20 mouse cellular contexts compared by ENCODE assay signal in the genomic region with DNA sequence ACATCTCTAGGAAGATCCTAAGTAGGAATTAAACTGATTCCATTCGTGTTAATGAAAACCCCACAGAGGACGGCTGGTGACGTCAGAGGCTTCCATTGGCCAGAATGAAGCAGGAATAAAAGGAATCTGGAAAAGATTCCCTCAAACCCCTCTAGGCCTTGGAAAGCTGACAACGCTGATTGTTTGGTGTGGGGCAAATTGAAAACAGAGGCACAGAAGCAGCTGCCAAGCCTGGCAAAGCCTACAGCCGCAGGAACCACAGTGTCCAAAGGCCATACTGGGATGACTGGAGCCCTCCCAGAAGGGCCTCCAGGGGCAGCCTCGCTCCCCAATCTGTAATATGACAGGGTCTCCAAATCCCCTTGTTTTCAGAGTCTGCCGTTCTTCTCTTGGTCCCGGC. TPM values are rescaled to one million over a fixed set of nuclear protein-coding genes. Genes with fewer than 3 reads are reported as not detected.
A peak's percentile ranks its signal among the peaks of the same experiment; 100 is the strongest.
DNase-seq lines count a peak whose midpoint lies in the region; ATAC-seq lines count a peak whose summit lies in the region.
"Had no signal": no experiment of that assay in that cellular context is flagged by ENCODE, and none has a peak within 500 bp of the region (broad histone marks: within the 10 kb centered on the region; RNA-seq: fewer than 3 reads in every experiment).

No protein-coding gene starts in this region.

- whole genome bisulfite sequencing in forebrain, embryonic 13.5 days: 69% methylated on average over 8 of the region's 8 CpGs
- WGBS in forebrain, embryonic 12.5 days: 75% methylated on average over 8 of the region's 8 CpGs
- 83% methylated on average over 8 of the region's 8 CpGs for WGBS in midbrain, embryonic 14.5 days
- WGBS in midbrain, embryonic 15.5 days: 71% methylated on average over 8 of the region's 8 CpGs
- 65% methylated on average over 8 of the region's 8 CpGs for WGBS in embryonic facial prominence, embryonic 10.5 days
- 48% methylated on average over 8 of the region's 8 CpGs for WGBS in forebrain, embryonic 16.5 days

- no peaks in the 10 kb centered on the region for H3K9me3 ChIP-seq in forebrain, embryonic 13.5 days (replicated peaks)
- no peaks in the 10 kb centered on the region for H3K9me3 ChIP-seq in forebrain, embryonic 12.5 days
- H3K9me3 ChIP-seq in midbrain, embryonic 14.5 days (ENCODE audit: control insufficient read depth, low read length): no peaks in the 10 kb centered on the region
- H3K9me3 ChIP-seq in midbrain, embryonic 15.5 days: no peaks in the 10 kb centered on the region
- H3K9me3 ChIP-seq in embryonic facial prominence, embryonic 10.5 days: no peaks in the 10 kb centered on the region
- no peaks in the 10 kb centered on the region for H3K9me3 ChIP-seq in forebrain, embryonic 16.5 days (ENCODE audit: control insufficient read depth, low read length)
- H3K9me3 ChIP-seq: G1E; lung, embryonic 15.5 days; neural tube, embryonic 15.5 days had no signal

- no peak overlapping the region for H3K9ac ChIP-seq in forebrain, embryonic 13.5 days
- H3K9ac ChIP-seq in forebrain, embryonic 12.5 days: no peak overlapping the region
- no peak overlapping the region for H3K9ac ChIP-seq in midbrain, embryonic 14.5 days (replicated peaks; ENCODE audit: low read length)
- H3K9ac ChIP-seq in midbrain, embryonic 15.5 days: no peak overlapping the region
- H3K9ac ChIP-seq in forebrain, embryonic 16.5 days (replicated peaks; ENCODE audit: low read depth, low read length): no peak overlapping the region
- H3K9ac ChIP-seq: lung, embryonic 15.5 days; neural tube, embryonic 15.5 days had no signal

- no peak overlapping the region for H3K4me2 ChIP-seq in forebrain, embryonic 13.5 days
- H3K4me2 ChIP-seq in forebrain, embryonic 12.5 days: no peak overlapping the region
- no peak overlapping the region for H3K4me2 ChIP-seq in midbrain, embryonic 14.5 days (ENCODE audit: low read length)
- H3K4me2 ChIP-seq in midbrain, embryonic 15.5 days: no peak overlapping the region
- H3K4me2 ChIP-seq in forebrain, embryonic 16.5 days (ENCODE audit: low read length): no peak overlapping the region
- H3K4me2 ChIP-seq: lung, embryonic 15.5 days; neural tube, embryonic 15.5 days had no signal

- no peak overlapping the region for H3K27ac ChIP-seq in forebrain, embryonic 13.5 days
- no peak overlapping the region for H3K27ac ChIP-seq in forebrain, embryonic 12.5 days
- no peak overlapping the region for H3K27ac ChIP-seq in midbrain, embryonic 14.5 days (replicated peaks; ENCODE audit: low read depth, low read length)
- H3K27ac ChIP-seq in midbrain, embryonic 15.5 days: no peak overlapping the region
- H3K27ac ChIP-seq in embryonic facial prominence, embryonic 10.5 days (replicated peaks): no peak overlapping the region
- H3K27ac ChIP-seq in forebrain, embryonic 16.5 days (ENCODE audit: low read length): no peak overlapping the region
- H3K27ac ChIP-seq: gastrocnemius, adult 2 months; heart, adult 2 months; layer of hippocampus, adult 2 months; lung, embryonic 15.5 days; neural tube, embryonic 15.5 days; stomach, postnatal 0 days had no signal

- H3K27me3 ChIP-seq in forebrain, embryonic 13.5 days: no peaks in the 10 kb centered on the region
- H3K27me3 ChIP-seq in forebrain, embryonic 12.5 days: no peaks in the 10 kb centered on the region
- no peaks in the 10 kb centered on the region for H3K27me3 ChIP-seq in midbrain, embryonic 14.5 days (ENCODE audit: control insufficient read depth, insufficient read depth, low read length)
- no peaks in the 10 kb centered on the region for H3K27me3 ChIP-seq in midbrain, embryonic 15.5 days (replicated peaks)
- H3K27me3 ChIP-seq in embryonic facial prominence, embryonic 10.5 days (replicated peaks; ENCODE audit: low read depth, poor library complexity, severe bottlenecking): no peaks in the 10 kb centered on the region
- no peaks in the 10 kb centered on the region for H3K27me3 ChIP-seq in forebrain, embryonic 16.5 days (replicated peaks; ENCODE audit: control insufficient read depth, insufficient read depth, low read length)
- H3K27me3 ChIP-seq: lung, embryonic 15.5 days; neural tube, embryonic 15.5 days had no signal

- H3K4me3 ChIP-seq in forebrain, embryonic 13.5 days: no peak overlapping the region
- no peak overlapping the region for H3K4me3 ChIP-seq in forebrain, embryonic 12.5 days (replicated peaks)
- H3K4me3 ChIP-seq in midbrain, embryonic 14.5 days (replicated peaks; ENCODE audit: low read depth, low read length): no peak overlapping the region
- H3K4me3 ChIP-seq in midbrain, embryonic 15.5 days: no peak overlapping the region
- no peak overlapping the region for H3K4me3 ChIP-seq in embryonic facial prominence, embryonic 10.5 days
- H3K4me3 ChIP-seq in forebrain, embryonic 16.5 days (replicated peaks; ENCODE audit: low read length): no peak overlapping the region
- H3K4me3 ChIP-seq: gastrocnemius, adult 2 months; heart, adult 2 months; layer of hippocampus, adult 2 months; lung, embryonic 15.5 days; neural tube, embryonic 15.5 days had no signal

- H3K4me1 ChIP-seq in forebrain, embryonic 13.5 days: 0 out of 2 replicates have a peak, but pooled peaks cover 9% of the 10 kb centered on the region
- H3K4me1 ChIP-seq in forebrain, embryonic 12.5 days: no peaks in the 10 kb centered on the region
- H3K4me1 ChIP-seq in midbrain, embryonic 14.5 days (ENCODE audit: control insufficient read depth, insufficient read depth, low read length): no peaks in the 10 kb centered on the region
- no peaks in the 10 kb centered on the region for H3K4me1 ChIP-seq in midbrain, embryonic 15.5 days
- peaks cover 9% of the 10 kb centered on the region; the same call in 1 of the 2 replicates for H3K4me1 ChIP-seq in embryonic facial prominence, embryonic 10.5 days
- H3K4me1 ChIP-seq in forebrain, embryonic 16.5 days (replicated peaks; ENCODE audit: control insufficient read depth, insufficient read depth, low read length): peaks cover 4% of the 10 kb centered on the region; the same call in 1 of the 2 replicates
- H3K4me1 ChIP-seq: neural tube, embryonic 15.5 days had no signal

- H3K36me3 ChIP-seq in forebrain, embryonic 13.5 days (ENCODE audit: poor library complexity, severe bottlenecking): no peaks in the 10 kb centered on the region
- no peaks in the 10 kb centered on the region for H3K36me3 ChIP-seq in forebrain, embryonic 12.5 days (replicated peaks)
- no peaks in the 10 kb centered on the region for H3K36me3 ChIP-seq in midbrain, embryonic 14.5 days (ENCODE audit: control insufficient read depth, insufficient read depth, low read length)
- no peaks in the 10 kb centered on the region for H3K36me3 ChIP-seq in midbrain, embryonic 15.5 days (replicated peaks)
- no peaks in the 10 kb centered on the region for H3K36me3 ChIP-seq in embryonic facial prominence, embryonic 10.5 days (replicated peaks)
- H3K36me3 ChIP-seq in forebrain, embryonic 16.5 days (ENCODE audit: control insufficient read depth, insufficient read depth): no peaks in the 10 kb centered on the region
- H3K36me3 ChIP-seq: G1E; lung, embryonic 15.5 days; neural tube, embryonic 15.5 days had no signal

- peak; percentile 38 for DNase-seq in midbrain, embryonic 14.5 days
- peak; percentile 24 for DNase-seq in embryonic facial prominence, embryonic 10.5 days (ENCODE audit: low spot score)
- DNase-seq in heart, adult 11 months: no peak
- no peak for DNase-seq in ovary, postnatal 10 days (ENCODE audit: low spot score)
- DNase-seq: adrenal gland, postnatal 10 days; embryo, embryonic 11 days; gastrocnemius, adult 2 months; heart, adult 2 months; liver; retina, postnatal 1 day; thymus, postnatal 14 days had no signal

- ATAC-seq in forebrain, embryonic 13.5 days: 0 out of 2 replicates have a peak, but pooled peaks have one; percentile 27
- no peak for ATAC-seq in forebrain, embryonic 12.5 days (ENCODE audit: low FRiP score)
- no peak for ATAC-seq in midbrain, embryonic 14.5 days (ENCODE audit: low FRiP score, low TSS enrichment)
- no peak for ATAC-seq in midbrain, embryonic 15.5 days (replicated peaks)
- peak; percentile 61 for ATAC-seq in forebrain, embryonic 16.5 days

RNA-seq across cellular contexts. Expression of a gene that starts 44.7 kb away (rescaled TPM):
- 38.5 TPM in 2 replicates for polyA plus RNA-seq in forebrain, embryonic 13.5 days (2015; fragmentation: Nextera tagmentation; extraction: Ambion mirVana)
- 35.8 and 41.8 TPM in 2 replicates for polyA plus RNA-seq in forebrain, embryonic 12.5 days (2016; fragmentation: Nextera tagmentation; extraction: Ambion mirVana)
- polyA plus RNA-seq in midbrain, embryonic 14.5 days (2014; fragmentation: Nextera tagmentation; extraction: Ambion mirVana): 64.2 and 93.4 TPM in 2 replicates
- polyA plus RNA-seq in midbrain, embryonic 15.5 days (2015; fragmentation: Nextera tagmentation; extraction: Ambion mirVana): 107 and 110 TPM in 2 replicates
- 6.8 and 8.4 TPM in 2 replicates for polyA plus RNA-seq in embryonic facial prominence, embryonic 10.5 days (2016; fragmentation: Nextera tagmentation; extraction: Ambion mirVana)
- 63.6 and 77.9 TPM in 2 replicates for polyA plus RNA-seq in forebrain, embryonic 16.5 days (2015; fragmentation: Nextera tagmentation; extraction: Ambion mirVana)
- polyA plus RNA-seq: G1E had no signal

Comparison
In these comparisons a context has a peak if more than half of its experiments do, and no peak if none do; other contexts are left out.
1. ATAC-seq: peak in forebrain, embryonic 13.5 days (single experiment) and forebrain, embryonic 16.5 days (single experiment); none in forebrain, embryonic 12.5 days (single experiment), midbrain, embryonic 14.5 days (single experiment) and midbrain, embryonic 15.5 days (single experiment).
2. DNase-seq: peak in midbrain, embryonic 14.5 days (single experiment) and embryonic facial prominence, embryonic 10.5 days (single experiment); none in heart, adult 11 months (single experiment) and ovary, postnatal 10 days (single experiment).